Mouse (Mus musculus) lung, postnatal 0 days (tissue): Measurements from ENCODE around the gene Hp1bp3.

Experiments
- CTCF ChIP-seq: IDR thresholded peaks from 2 replicates; pipeline ENCODE4 v1.5.1; 2016; ENCODE audit warnings: antibody characterized with exemption, mild to moderate bottlenecking
- EP300 ChIP-seq: IDR thresholded peaks from 2 replicates; pipeline ENCODE4 v1.6.1; 2016; ENCODE audit warnings: antibody characterized with exemption, mild to moderate bottlenecking, control low read depth

DNA sequence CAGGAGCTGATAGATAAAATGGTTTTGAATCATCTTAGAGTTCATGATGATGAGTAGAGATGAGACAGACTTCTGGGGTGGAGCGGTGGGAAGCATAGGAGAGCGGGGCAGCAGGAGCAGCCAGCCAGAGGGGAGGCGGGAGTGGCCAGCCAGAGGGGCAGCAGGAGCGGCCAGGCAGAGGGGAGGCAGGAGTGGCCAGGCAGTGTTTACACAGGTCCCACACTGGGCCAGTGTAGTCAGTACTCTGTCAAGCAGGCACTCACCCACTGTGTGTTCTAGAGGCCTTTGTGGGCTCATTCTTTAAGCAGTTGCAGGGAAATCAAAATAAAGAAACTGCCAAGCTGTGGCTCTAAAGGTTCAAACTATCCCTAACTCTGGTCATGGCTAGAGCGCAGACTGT is 32.0 kb upstream of the Hp1bp3 start:
- TF ChIP-seq CTCF (no peak), EP300 (no peak)
